Mouse (Mus musculus) myocyte (in vitro differentiated cells): Measurements from ENCODE around the gene Ddx47. TPM values are rescaled to one million over a fixed set of nuclear protein-coding genes. Genes with fewer than 3 reads are reported as not detected.

ENCODE experiments used
- H3K27me3 ChIP-seq: one replicate; pipeline ENCODE4 v1.6.1; 2011; ENCODE audit not compliant: control insufficient read depth, insufficient read depth, insufficient read length
- H3K36me3 ChIP-seq: one replicate; pipeline ENCODE4 v1.6.1; 2011; ENCODE audit not compliant: control insufficient read depth, insufficient read depth
- H3K4me2 ChIP-seq: one replicate; pipeline ENCODE4 v1.6.1; 2011; ENCODE audit warnings: low read depth, control low read depth
- H3K4me3 ChIP-seq: one replicate; pipeline ENCODE4 v1.5.1; 2011; ENCODE audit warnings: mild to moderate bottlenecking, control low read depth, moderate library complexity
- H3K79me2 ChIP-seq: one replicate; pipeline ENCODE4 v1.6.1; 2011; ENCODE audit not compliant: control insufficient read depth, insufficient read depth
- H3ac ChIP-seq: one replicate; pipeline ENCODE4 v1.6.1; 2011; ENCODE audit not compliant: control insufficient read depth, insufficient read length
- CEBPB ChIP-seq: IDR thresholded peaks from 2 replicates; pipeline ENCODE4 v1.6.1; 2011; ENCODE audit warnings: mild to moderate bottlenecking, moderate library complexity; ENCODE audit not compliant: poor library complexity, insufficient read depth, severe bottlenecking
- E2F4 ChIP-seq: IDR thresholded peaks from one replicate; pipeline ENCODE4 v1.6.1; 2011; ENCODE audit warnings: mild to moderate bottlenecking, control low read depth, moderate library complexity; ENCODE audit not compliant: insufficient read depth
- MAX ChIP-seq: IDR thresholded peaks from one replicate; pipeline ENCODE4 v1.6.1; 2011; ENCODE audit warnings: low read depth, mild to moderate bottlenecking, control low read depth
- MYOD1 ChIP-seq, 3 experiments: IDR thresholded peaks; one replicate each; pipeline ENCODE4 v1.6.1; 2011; ENCODE audit warnings: control low read depth in 2 of 3, low read depth in 2 of 3, mild to moderate bottlenecking in 2 of 3, moderate library complexity in 1 of 3; ENCODE audit not compliant: insufficient read length in 2 of 3, control insufficient read depth in 1 of 3
- MYOG ChIP-seq, 3 experiments: IDR thresholded peaks; one replicate each; pipeline ENCODE4 v1.6.1; 2011; ENCODE audit warnings: control low read depth in 2 of 3, low read depth in 2 of 3, mild to moderate bottlenecking in 2 of 3; ENCODE audit not compliant: insufficient read length in 2 of 3, control insufficient read depth in 1 of 3, insufficient read depth in 1 of 3
- POLR2A ChIP-seq: IDR thresholded peaks from one replicate; pipeline ENCODE4 v1.6.1; 2011; ENCODE audit warnings: low read depth, mild to moderate bottlenecking, control low read depth, moderate library complexity; ENCODE audit not compliant: insufficient read length
- POLR2AphosphoS2 ChIP-seq: IDR thresholded peaks from one replicate; pipeline ENCODE4 v1.6.1; 2011; ENCODE audit warnings: low read depth, control low read depth; ENCODE audit not compliant: insufficient read length
- REST ChIP-seq: IDR thresholded peaks from one replicate; pipeline ENCODE4 v1.6.1; 2011; ENCODE audit warnings: mild to moderate bottlenecking, control low read depth, moderate library complexity; ENCODE audit not compliant: insufficient read depth, insufficient read length
- SRF ChIP-seq: IDR thresholded peaks from one replicate; pipeline ENCODE4 v1.6.1; 2011; ENCODE audit warnings: low read depth; ENCODE audit not compliant: control insufficient read depth, insufficient read length
- TCF12 ChIP-seq: IDR thresholded peaks from one replicate; pipeline ENCODE4 v1.6.1; 2011; ENCODE audit warnings: mild to moderate bottlenecking, control low read depth; ENCODE audit not compliant: poor library complexity, insufficient read depth, severe bottlenecking
- TCF3 ChIP-seq: IDR thresholded peaks from one replicate; pipeline ENCODE4 v1.6.1; 2011; ENCODE audit warnings: low read depth, control low read depth; ENCODE audit not compliant: insufficient read length
- USF1 ChIP-seq: IDR thresholded peaks from one replicate; pipeline ENCODE4 v1.6.1; 2011; ENCODE audit warnings: low read depth, mild to moderate bottlenecking, control low read depth, moderate library complexity
- polyA plus RNA-seq: library from polyadenylated mRNA; unstranded; fragments of >200 nt; fragmentation: generic; extraction: Trizol; gene quantifications from one replicate; pipeline ENCODE4 v1.2.1, GENCODE M21; 2012; ENCODE audit warnings: missing spikeins

The Ddx47 gene
- polyA plus RNA-seq, 1 experiment, result 53.6 TPM

- Histone ChIP-seq H3K36me3 (no peaks in the 10 kb centered on the region), H3K79me2 (no peaks in the 10 kb centered on the region), H3K4me3 (no peak overlapping the region), H3K4me2 (no peak overlapping the region), H3K27me3 (no peaks in the 10 kb centered on the region), H3ac (no peak overlapping the region)
- TF ChIP-seq MYOG (IDR thresholded peaks at IDR 0.05; ENCODE audit: control insufficient read depth in 1 of 3, insufficient read depth in 1 of 3, insufficient read length in 2 of 3, low read depth in 2 of 3) (no peak), TCF12 (no peak), TCF3 (no peak), USF1 (no peak)
Measured at GRCm38 (mm10) chr6:134968326-134968725, 43.1 kb upstream of the Ddx47 start.

GRCm38 (mm10) chr6:134969498-134969897 lies 41.9 kb upstream of the Ddx47 start:
- Histone ChIP-seq H3K36me3 (no peaks in the 10 kb centered on the region), H3K4me3 (no peak overlapping the region)
- no peak for TF ChIP-seq TCF12
- TF ChIP-seq CEBPB, result no peak
- TF ChIP-seq MAX, result no peak
- TF ChIP-seq POLR2A, result no peak
- no peak for TF ChIP-seq REST
- no peak for TF ChIP-seq SRF
- no peak for TF ChIP-seq E2F4
- TF ChIP-seq POLR2AphosphoS2, result no peak
- TF ChIP-seq TCF3, result no peak
- no peak for TF ChIP-seq USF1
- no peak for TF ChIP-seq MYOD1 (IDR thresholded peaks at IDR 0.05; ENCODE audit: control insufficient read depth in 1 of 3, insufficient read length in 2 of 3, low read depth in 2 of 3)
- TF ChIP-seq MYOG (IDR thresholded peaks at IDR 0.05; ENCODE audit: control insufficient read depth in 1 of 3, insufficient read depth in 1 of 3, insufficient read length in 2 of 3, low read depth in 2 of 3), result no peak

GRCm38 (mm10) chr6:134972096-134972495 lies 39.3 kb upstream of the Ddx47 start:
- TF ChIP-seq MAX (no peak), TCF12 (no peak), POLR2A (no peak), CEBPB (no peak), MYOD1 (IDR thresholded peaks at IDR 0.05; ENCODE audit: control insufficient read depth in 1 of 3, insufficient read length in 2 of 3, low read depth in 2 of 3) (no peak), REST (no peak), TCF3 (no peak), E2F4 (no peak), USF1 (no peak), MYOG (IDR thresholded peaks at IDR 0.05; ENCODE audit: control insufficient read depth in 1 of 3, insufficient read depth in 1 of 3, insufficient read length in 2 of 3, low read depth in 2 of 3) (no peak), SRF (no peak)
- no peak overlapping the region for H3K4me3 ChIP-seq
- H3K27me3 ChIP-seq, result no peaks in the 10 kb centered on the region
- H3ac ChIP-seq, result no peak overlapping the region
- H3K4me2 ChIP-seq, result no peak overlapping the region
- H3K79me2 ChIP-seq, result no peaks in the 10 kb centered on the region
- no peaks in the 10 kb centered on the region for H3K36me3 ChIP-seq

More at GRCm38 (mm10) chr6:134969498-134969897, 41.9 kb upstream of the Ddx47 start:
- Histone ChIP-seq H3K4me2 (no peak overlapping the region), H3K27me3 (no peaks in the 10 kb centered on the region), H3ac (no peak overlapping the region), H3K79me2 (no peaks in the 10 kb centered on the region)

GRCm38 (mm10) chr6:134976628-134977027 lies 34.8 kb upstream of the Ddx47 start:
- no peaks in the 10 kb centered on the region for H3K79me2 ChIP-seq
- no peak overlapping the region for H3K4me3 ChIP-seq
- TF ChIP-seq MAX, result no peak
- no peak for TF ChIP-seq E2F4
- TF ChIP-seq SRF, result no peak
- TF ChIP-seq POLR2AphosphoS2, result no peak
- TF ChIP-seq MYOD1 (IDR thresholded peaks at IDR 0.05; ENCODE audit: control insufficient read depth in 1 of 3, insufficient read length in 2 of 3, low read depth in 2 of 3), result no peak
- no peak for TF ChIP-seq TCF12
- TF ChIP-seq CEBPB, result no peak
- no peak for TF ChIP-seq TCF3
- H3K4me2 ChIP-seq, result no peak overlapping the region
- H3ac ChIP-seq, result no peak overlapping the region
- no peaks in the 10 kb centered on the region for H3K27me3 ChIP-seq
- no peaks in the 10 kb centered on the region for H3K36me3 ChIP-seq

GRCm38 (mm10) chr6:134981231-134982062 lies 30.0 kb upstream of the Ddx47 start, which contains the start of gene Apold1:
Gene Apold1, plus strand, starts transcription at chr6:134981718.
- Histone ChIP-seq H3K27me3 (no peaks in the 10 kb centered on the region), H3K4me2 (no peak within 1 kb of the TSS), H3K79me2 (no peaks in the 10 kb centered on the region), H3ac (no peak within 1 kb of the TSS), H3K36me3 (no peaks in the 10 kb centered on the region), H3K4me3 (no peak within 1 kb of the TSS)
- no peak for TF ChIP-seq MYOD1 (IDR thresholded peaks at IDR 0.05; ENCODE audit: control insufficient read depth in 1 of 3, insufficient read length in 2 of 3, low read depth in 2 of 3)
- no peak for TF ChIP-seq POLR2A
- no peak for TF ChIP-seq MYOG (IDR thresholded peaks at IDR 0.05; ENCODE audit: control insufficient read depth in 1 of 3, insufficient read depth in 1 of 3, insufficient read length in 2 of 3, low read depth in 2 of 3)
- no peak for TF ChIP-seq TCF12
- TF ChIP-seq E2F4, result no peak
- no peak for TF ChIP-seq MAX
- no peak for TF ChIP-seq REST
- no peak for TF ChIP-seq CEBPB
- no peak for TF ChIP-seq USF1
- TF ChIP-seq SRF, result no peak
- TF ChIP-seq POLR2AphosphoS2, result no peak
- TF ChIP-seq TCF3, result no peak
